Mouse (Mus musculus) heart, postnatal 0 days (tissue): ENCODE data around the gene Gpi1.

Experiments used
- CTCF ChIP-seq: IDR thresholded peaks from 2 replicates; pipeline ENCODE4 v1.5.1; 2016; ENCODE audit warnings: antibody characterized with exemption, control low read depth, low read depth
- EP300 ChIP-seq: IDR thresholded peaks from 2 replicates; pipeline ENCODE4 v1.6.1; 2016; ENCODE audit warnings: antibody characterized with exemption, low read depth

DNA sequence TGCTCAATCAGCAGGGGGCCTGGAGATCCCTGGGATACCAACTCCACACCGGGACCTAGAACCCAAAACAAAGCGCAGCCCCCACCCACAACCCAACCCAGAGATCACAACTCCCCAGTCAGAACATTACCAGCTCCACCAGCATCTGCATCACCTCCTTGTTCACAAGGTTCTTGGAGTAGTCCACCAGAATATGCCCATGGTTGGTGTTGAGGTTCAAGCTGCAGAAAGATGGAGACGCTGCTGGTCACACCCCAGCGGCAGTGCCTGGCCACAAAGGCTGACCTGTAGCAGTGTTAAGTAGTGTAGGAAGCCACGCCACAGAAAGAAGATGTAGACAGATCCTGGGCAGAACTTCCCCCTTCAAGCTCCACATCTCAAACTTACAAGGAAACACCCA lies 983 bp downstream of the Gpi1 start:
- TF ChIP-seq CTCF (no peak), EP300 (no peak)
